Mouse (Mus musculus) cerebellum, postnatal 36 days (tissue): ENCODE measurements around the gene Tmem234.

Experiments used
- DNase-seq, 2 experiments: peaks; one replicate each; pipeline ENCODE4 v3.0.0; 2021 to 2022; ENCODE audit warnings: mixed read lengths in 2 of 2

The Tmem234 gene

DNA sequence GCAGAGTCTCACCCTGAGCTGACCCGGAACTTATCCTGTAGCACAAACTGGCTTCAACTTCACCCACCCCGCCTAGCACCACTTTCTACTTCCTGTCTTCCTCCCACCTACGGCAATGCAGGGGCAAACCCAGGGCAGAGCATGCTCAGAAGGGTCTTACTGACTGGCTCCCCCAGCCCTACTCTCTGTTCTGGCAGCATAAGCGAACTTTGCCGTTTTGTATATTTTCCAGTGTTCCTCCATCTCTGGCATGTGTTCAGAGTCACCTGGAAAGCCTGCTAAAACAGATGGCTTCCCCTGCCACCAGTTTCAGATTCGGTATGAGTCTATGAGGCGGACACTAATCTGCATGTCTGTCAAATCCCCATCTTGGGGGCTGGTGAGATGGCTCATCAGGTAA is 20.1 kb upstream of the Tmem234 start:
- peak; percentile 38 to 41 for DNase-seq

DNA sequence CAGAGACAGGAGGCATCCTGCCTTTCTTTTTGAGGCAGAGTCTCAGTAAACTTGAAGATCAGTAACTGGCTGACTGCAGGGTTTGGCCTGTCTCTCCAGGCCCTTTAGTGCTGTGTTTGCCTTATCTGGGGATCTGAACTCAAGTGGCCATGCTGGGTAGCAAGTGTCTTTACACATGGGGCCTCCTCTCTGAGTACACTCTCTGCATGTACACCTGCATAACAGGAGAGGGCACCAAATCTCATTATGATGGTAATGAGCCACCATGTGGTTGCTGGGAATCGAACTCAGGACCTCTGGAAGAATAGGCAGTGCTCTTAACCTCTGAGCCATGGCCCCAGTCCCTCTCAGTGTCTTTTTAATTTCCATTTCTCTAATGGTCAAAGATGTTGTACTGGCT is 18.2 kb upstream of the Tmem234 start:
- no peak for DNase-seq

DNA sequence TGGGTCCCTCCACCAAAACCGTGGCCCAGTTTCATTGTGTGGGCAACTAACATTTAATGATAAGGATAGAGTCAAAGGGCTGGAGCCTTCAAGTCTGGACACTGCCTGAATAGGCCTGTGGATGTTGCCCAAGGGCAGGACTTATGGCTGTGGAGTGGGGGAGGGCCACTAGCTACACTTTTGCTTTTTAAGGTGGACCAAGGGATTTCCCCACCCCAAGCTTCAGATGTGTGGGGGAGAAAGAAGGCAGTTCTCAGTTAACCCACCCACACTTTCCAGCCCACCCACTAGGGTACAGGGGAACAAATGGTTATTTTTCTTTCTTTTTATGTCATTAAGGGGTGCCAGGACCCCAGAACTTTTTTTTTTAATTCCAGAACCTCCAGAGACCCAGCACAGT is 16.1 kb upstream of the Tmem234 start:
- no peak for DNase-seq

GRCm38 (mm10) chr4:129584884-129585608 is 15.4 kb upstream of the Tmem234 start:
- peak; percentile 81 to 83 for DNase-seq

DNA sequence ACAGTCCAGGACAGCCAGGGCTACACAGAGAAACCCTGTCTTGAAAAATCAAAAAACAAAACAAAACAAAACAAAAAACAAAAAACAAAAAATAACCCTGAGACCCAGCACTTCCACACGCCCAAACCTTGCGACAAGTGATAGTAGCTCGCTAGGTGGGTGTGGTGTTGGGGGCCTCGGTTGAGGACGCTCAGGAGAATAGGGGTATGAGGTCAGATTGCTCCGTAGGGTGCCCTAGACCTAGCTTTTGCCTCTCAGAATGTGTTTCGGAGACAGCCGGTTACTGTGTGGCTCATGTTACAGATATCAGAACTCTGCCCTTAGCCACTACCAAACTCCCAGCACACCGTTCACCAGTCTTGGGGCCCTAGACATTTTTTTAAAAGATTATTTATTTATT is 14.7 kb upstream of the Tmem234 start:
- DNase-seq: no peak

- DNase-seq: no peak
Observed at GRCm38 (mm10) chr4:129586943-129587342, 13.5 kb upstream of the Tmem234 start.

GRCm38 (mm10) chr4:129588865-129589264 is 11.6 kb upstream of the Tmem234 start:
- no peak for DNase-seq

DNA sequence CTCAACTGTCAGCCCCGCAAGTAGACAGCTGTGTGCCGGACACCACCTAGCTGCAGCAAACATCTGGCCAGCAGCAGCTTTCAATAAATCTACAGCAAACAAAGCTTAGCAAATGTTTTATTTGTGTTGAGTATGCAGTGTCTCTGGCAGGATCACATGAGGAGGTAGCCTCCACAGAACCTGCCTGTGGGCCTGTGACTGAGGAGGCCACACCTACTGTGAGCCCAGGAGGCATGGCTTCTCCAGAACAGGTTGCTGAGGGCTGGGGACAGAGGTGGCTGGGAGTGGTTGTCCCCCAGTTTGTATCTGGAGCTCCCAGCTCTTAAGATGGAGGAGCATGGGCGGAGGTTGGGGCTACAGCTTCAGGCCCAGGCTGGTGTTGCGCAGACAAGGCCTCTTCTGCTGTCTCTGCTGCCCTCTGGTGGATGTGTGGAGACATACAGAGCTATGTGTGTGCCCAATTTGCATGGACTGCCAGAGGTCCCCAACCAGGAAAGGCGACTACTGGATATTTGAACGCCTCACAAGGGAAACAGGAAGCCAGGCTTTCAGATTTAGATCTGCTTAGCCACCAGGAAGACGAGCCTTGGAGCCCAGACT is 8.1 kb downstream of the Tmem234 start:
- DNase-seq: peak; percentile 80 to 82

DNA sequence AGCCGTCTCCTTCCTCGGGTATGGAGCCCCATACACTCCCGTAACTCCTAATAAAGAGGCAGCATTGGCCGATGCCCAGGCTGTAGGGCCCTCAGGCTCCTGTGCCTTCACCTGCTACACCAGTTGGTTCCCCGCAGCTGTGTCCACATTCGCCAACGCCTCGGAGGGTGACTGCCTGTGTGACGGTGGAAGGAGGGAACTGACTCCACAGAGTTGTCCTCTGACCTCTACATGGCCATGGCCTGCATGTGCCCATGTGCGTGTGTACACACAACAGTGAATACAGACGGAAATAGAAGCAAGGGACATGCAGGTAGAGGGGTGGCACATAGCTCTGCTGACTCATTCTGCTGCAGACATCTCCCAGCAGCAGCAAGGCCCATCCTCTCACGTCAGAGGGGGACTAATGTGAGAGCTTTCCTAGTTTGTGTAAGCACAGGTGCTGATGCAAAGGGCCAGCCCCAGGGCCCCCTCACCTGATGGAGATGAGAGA is 8.7 kb downstream of the Tmem234 start:
- peak in 1 of 2 experiments; percentile 30 for DNase-seq

GRCm38 (mm10) chr4:129610026-129610425 is 9.6 kb downstream of the Tmem234 start:
- DNase-seq: no peak

- no peak for DNase-seq
Observed at GRCm38 (mm10) chr4:129610472-129610871, 10.0 kb downstream of the Tmem234 start.

- no peak for DNase-seq
Observed at GRCm38 (mm10) chr4:129614093-129614492, 13.6 kb downstream of the Tmem234 start, which contains the start of gene Dcdc2b. Dcdc2b (minus strand) TSS chr4:129614257.

GRCm38 (mm10) chr4:129615801-129616290 is 15.4 kb downstream of the Tmem234 start:
- DNase-seq: no peak

DNA sequence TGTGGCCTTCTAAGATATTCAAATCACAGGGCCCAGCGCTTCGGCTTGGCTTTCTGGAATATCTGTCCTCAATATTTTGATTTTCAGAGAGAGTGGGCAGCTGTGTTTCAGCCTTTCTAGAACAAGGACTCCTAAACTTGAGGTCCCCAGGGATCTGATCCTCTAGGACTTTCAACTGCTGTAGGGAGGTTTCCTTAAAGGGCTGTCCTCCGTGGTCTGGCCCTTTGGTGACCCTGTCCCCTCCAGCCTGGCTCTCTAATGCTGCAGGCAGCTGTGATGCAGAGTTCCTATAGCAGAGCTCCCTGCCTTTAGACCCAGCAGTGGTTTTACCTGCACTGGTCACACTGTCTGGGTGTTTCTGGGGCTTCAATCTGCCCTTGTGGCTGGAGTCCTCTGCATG is 16.2 kb downstream of the Tmem234 start:
- no peak for DNase-seq

DNA sequence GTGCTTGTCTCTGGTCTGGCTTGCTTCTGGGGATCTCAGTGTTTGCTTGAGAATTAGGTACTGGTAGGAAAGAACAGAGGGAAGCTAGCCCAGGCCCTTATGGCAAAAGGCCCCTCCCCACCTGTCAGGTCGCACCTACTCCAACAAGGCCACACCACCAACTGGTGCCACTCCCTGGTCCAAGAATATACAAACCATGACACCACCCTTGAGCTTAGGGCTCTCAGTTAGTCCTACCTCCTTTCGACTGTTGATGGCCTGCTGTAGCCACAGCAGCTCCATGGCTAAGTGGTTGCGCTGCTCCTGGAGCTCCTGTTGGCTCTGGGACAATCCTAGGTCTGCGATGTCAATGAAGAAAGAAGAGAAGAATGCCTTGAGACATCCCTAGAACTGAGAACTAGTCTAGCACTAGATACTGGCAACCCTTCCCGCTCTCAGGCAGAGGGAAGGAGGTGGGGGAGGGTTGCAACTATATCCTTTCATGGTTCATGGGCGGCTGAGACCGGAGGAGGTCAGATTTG is 16.7 kb downstream of the Tmem234 start:
- no peak for DNase-seq

- no peak for DNase-seq
Observed at GRCm38 (mm10) chr4:129618031-129618430, 17.6 kb downstream of the Tmem234 start.

DNA sequence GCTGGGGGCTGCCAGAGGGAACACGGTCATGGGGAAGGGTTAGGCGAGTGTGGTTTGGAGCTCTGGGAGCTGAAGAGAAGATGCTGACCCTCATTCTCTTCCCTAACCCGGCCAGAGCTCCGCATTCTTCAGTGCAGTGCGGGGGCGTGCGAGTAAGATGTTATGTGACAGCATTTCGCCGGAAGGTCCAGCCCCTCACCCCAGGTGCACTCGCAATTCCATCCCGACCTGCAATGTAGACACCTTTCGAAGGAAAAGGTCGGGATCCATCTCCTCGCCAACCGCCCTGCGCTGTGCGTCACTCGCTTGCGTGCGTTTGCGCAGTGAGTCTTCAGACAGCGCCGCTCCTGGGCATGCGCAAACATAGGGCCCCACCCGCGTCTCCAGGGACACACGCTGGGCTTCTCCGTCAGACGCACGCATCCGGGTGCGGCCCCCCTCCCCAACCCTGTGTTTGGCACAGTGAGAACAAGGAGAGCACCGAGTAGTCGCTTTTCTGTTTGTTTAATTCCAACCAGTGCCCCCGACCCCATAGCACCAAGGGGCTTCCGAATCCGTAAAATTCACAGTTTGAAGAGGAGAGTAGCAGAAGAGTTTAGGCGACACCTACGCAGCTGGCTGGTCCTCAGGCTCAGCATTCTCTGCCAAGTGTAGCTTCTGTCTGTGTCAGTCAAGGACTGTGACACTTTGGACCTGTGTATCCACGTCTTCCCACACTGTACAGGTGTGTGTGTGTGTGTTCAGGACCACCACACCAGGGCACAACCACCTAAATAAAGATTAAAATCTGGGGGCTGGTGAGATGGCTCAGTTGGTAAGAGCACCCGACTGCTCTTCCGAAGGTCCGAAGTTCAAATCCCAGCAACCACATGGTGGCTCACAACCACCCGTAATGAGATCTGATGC is 18.6 kb downstream of the Tmem234 start, which contains the start of gene Iqcc:
Iqcc (minus strand) TSS at position 314 of the 906 bp plus-strand sequence.
- peak; percentile 96 for DNase-seq

GRCm38 (mm10) chr4:129620419-129621282 is 20.2 kb downstream of the Tmem234 start:
- no peak for DNase-seq

- peak; percentile 70 to 77 for DNase-seq
Observed at GRCm38 (mm10) chr4:129621283-129621841, 20.9 kb downstream of the Tmem234 start.

GRCm38 (mm10) chr4:129622120-129622802 is 21.8 kb downstream of the Tmem234 start:
- no peak for DNase-seq
